Mouse (Mus musculus): ENCODE data around the gene Zdhhc24.

The Zdhhc24 gene

GRCm38 (mm10) chr19:4879324-4879703, 846 bp downstream of the Zdhhc24 start:
- no peak for DNase-seq

- DNase-seq = no peak
Measured at GRCm38 (mm10) chr19:4883961-4884360, 5.5 kb downstream of the Zdhhc24 start.

GRCm38 (mm10) chr19:4889791-4890190, 11.3 kb downstream of the Zdhhc24 start:
- DNase-seq = no peak

- no peak for DNase-seq
Measured at GRCm38 (mm10) chr19:4891798-4892197, 13.3 kb downstream of the Zdhhc24 start.

GRCm38 (mm10) chr19:4896780-4897520, 18.5 kb downstream of the Zdhhc24 start:
- DNase-seq = no peak

- no peak for DNase-seq
Measured at GRCm38 (mm10) chr19:4898972-4899371, 20.5 kb downstream of the Zdhhc24 start.

GRCm38 (mm10) chr19:4899888-4900287, 21.4 kb downstream of the Zdhhc24 start:
- DNase-seq = no peak

GRCm38 (mm10) chr19:4905979-4906794, 27.7 kb downstream of the Zdhhc24 start, which contains the start of gene Bbs1:
Gene Bbs1, minus strand, starts transcription at chr19:4906628.
- peak; percentile 85 for DNase-seq

- DNase-seq = peak; percentile 53
Measured at GRCm38 (mm10) chr19:4908107-4908506, 29.6 kb downstream of the Zdhhc24 start.

- DNase-seq = no peak
Measured at GRCm38 (mm10) chr19:4909376-4909775, 30.9 kb downstream of the Zdhhc24 start.

GRCm38 (mm10) chr19:4915924-4916603, 37.6 kb downstream of the Zdhhc24 start:
- DNase-seq = no peak

GRCm38 (mm10) chr19:4916827-4917226, 38.4 kb downstream of the Zdhhc24 start:
- no peak for DNase-seq

- DNase-seq = no peak
Measured at GRCm38 (mm10) chr19:4919652-4920051, 41.2 kb downstream of the Zdhhc24 start.

- DNase-seq = no peak
Measured at GRCm38 (mm10) chr19:4925121-4925860, 46.8 kb downstream of the Zdhhc24 start.

GRCm38 (mm10) chr19:4927904-4928531, 49.5 kb downstream of the Zdhhc24 start, which contains the start of gene Dpp3:
Gene Dpp3, minus strand, starts transcription at chr19:4928287.
- peak; percentile 99 for DNase-seq

GRCm38 (mm10) chr19:4928781-4929180, 50.3 kb downstream of the Zdhhc24 start:
- DNase-seq = no peak
